Mouse (Mus musculus): ENCODE results near the gene Olfr1118.
"Not testable (repeated sequence)": the region's sequence is repeated elsewhere in the genome, so short reads cannot be mapped to it uniquely, and the experiment has no call there.

Gene Olfr1118

GRCm38 (mm10) chr2:87307281-87307680 lies at the start of gene Olfr1118:
Olfr1118 (plus strand) TSS chr2:87307581.
- DNase-seq (ENCODE audit: low spot score in 2 of 2): no peak

GRCm38 (mm10) chr2:87267234-87267633 lies 40.1 kb upstream of the Olfr1118 start, which contains the start of gene Olfr1116:
Olfr1116 (plus strand) TSS chr2:87267534.
- no peak for DNase-seq (ENCODE audit: low spot score in 2 of 2)

- DNase-seq (ENCODE audit: low spot score in 2 of 2): not testable (repeated sequence)
These were observed 13.4 kb upstream of the Olfr1118 start for GRCm38 (mm10) chr2:87293977-87294376.

GRCm38 (mm10) chr2:87354515-87354914 lies 47.1 kb downstream of the Olfr1118 start, which contains the start of gene Olfr1120:
Olfr1120 (plus strand) TSS chr2:87354815.
- DNase-seq (ENCODE audit: low spot score in 2 of 2): no peak

GRCm38 (mm10) chr2:87360121-87360520 lies 52.7 kb downstream of the Olfr1118 start:
- not testable (repeated sequence) for DNase-seq (ENCODE audit: low spot score in 2 of 2)
